Mouse (Mus musculus) hindbrain, embryonic 16.5 days (tissue): ENCODE data around the gene Ssh1. TPM values are rescaled to one million over a fixed set of nuclear protein-coding genes. Genes with fewer than 3 reads are reported as not detected.

Experiments
- ATAC-seq: fragments of 200-750 bp; cut with Nextera tagmentation; 2 replicates; pipeline ENCODE4 v1.8.0; 2017; ENCODE audit warnings: moderate TSS enrichment, moderate library complexity
- H3K27ac ChIP-seq: fragments of 300-500 bp; sonication (generic); 2 replicates; pipeline ENCODE4 v1.5.1; 2014; ENCODE audit warnings: low read depth, mild to moderate bottlenecking, control low read depth, low read length, moderate library complexity
- H3K27me3 ChIP-seq: fragments of 300-500 bp; sonication (generic); replicated peaks from 2 replicates; pipeline ENCODE4 v1.6.1; 2014; ENCODE audit warnings: low read length; ENCODE audit not compliant: control insufficient read depth, insufficient read depth
- H3K36me3 ChIP-seq: fragments of 300-500 bp; sonication (generic); 2 replicates; pipeline ENCODE4 v1.6.1; 2014; ENCODE audit warnings: mild to moderate bottlenecking, low read length, moderate library complexity, mixed read lengths; ENCODE audit not compliant: control insufficient read depth, insufficient read depth
- H3K4me1 ChIP-seq: fragments of 300-500 bp; sonication (generic); 2 replicates; pipeline ENCODE4 v1.6.1; 2014; ENCODE audit warnings: low read depth, low read length; ENCODE audit not compliant: control insufficient read depth, insufficient read depth
- H3K4me2 ChIP-seq: fragments of 300-500 bp; sonication (generic); 2 replicates; pipeline ENCODE4 v1.6.1; 2014; ENCODE audit warnings: mild to moderate bottlenecking, low read length, control low read depth, moderate library complexity
- H3K4me3 ChIP-seq: fragments of 300-500 bp; sonication (generic); 2 replicates; pipeline ENCODE4 v1.5.1; 2014; ENCODE audit warnings: mild to moderate bottlenecking, low read length, control low read depth, moderate library complexity
- H3K9ac ChIP-seq: fragments of 300-500 bp; sonication (generic); 2 replicates; pipeline ENCODE4 v1.6.1; 2014; ENCODE audit warnings: low read depth, mild to moderate bottlenecking, control low read depth, low read length, moderate library complexity
- H3K9me3 ChIP-seq: fragments of 300-500 bp; sonication (generic); 2 replicates; pipeline ENCODE4 v1.6.1; 2014; ENCODE audit warnings: mild to moderate bottlenecking, low read length, moderate library complexity; ENCODE audit not compliant: control insufficient read depth
- WGBS: fragments of 180-500 bp; shearing (Covaris S2); extraction: QIAGEN DNeasy Blood & Tissue Kit; methylation state at CpG from one replicate; pipeline ENCODE4 v1.1.7; 2014; 5-methylcytosine and 5-hydroxymethylcytosine counted together
- polyA plus RNA-seq: library from polyadenylated mRNA; unstranded; fragments of >200 nt; fragmentation: Nextera tagmentation; extraction: Ambion mirVana; gene quantifications from 2 replicates; pipeline ENCODE4 v1.2.1, GENCODE M21; 2015

The Ssh1 gene
- polyA plus RNA-seq, 1 experiment from 2014 or later: 9.6 TPM

DNA sequence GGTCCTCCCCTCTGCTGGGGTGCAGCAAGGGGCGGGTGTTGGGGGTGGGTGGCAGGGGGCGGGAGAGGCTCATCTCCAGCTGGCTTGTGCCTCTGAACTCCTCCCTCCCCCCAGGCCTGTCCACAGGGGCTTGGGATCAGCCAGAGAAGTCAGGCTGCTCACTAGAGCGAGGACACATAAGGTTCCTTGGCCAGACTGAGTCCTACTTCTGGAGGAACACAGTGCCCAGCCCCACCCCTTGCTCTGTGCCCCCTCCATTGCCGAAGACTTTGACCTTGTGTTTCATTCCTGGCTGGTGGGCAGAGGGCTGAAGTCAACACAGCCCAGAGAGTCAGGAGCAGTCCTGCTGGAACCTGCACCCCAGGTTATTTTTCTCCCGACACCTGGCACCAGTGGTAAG, 9.8 kb upstream of the Ssh1 start, which contains the start of gene Dao:
Gene Dao (plus strand): TSS at position 162 of the 400 bp plus-strand sequence.
- no peak for ATAC-seq
- H3K27me3 ChIP-seq: no peaks in the 10 kb centered on the region
- no peaks in the 10 kb centered on the region for H3K9me3 ChIP-seq
- H3K4me2 ChIP-seq: no peak within 1 kb of the TSS
- H3K27ac ChIP-seq: no peak within 1 kb of the TSS
- H3K36me3 ChIP-seq: no peaks in the 10 kb centered on the region
- no peaks in the 10 kb centered on the region for H3K4me1 ChIP-seq
- no peak within 1 kb of the TSS; the same call in 1 of the 2 replicates for H3K9ac ChIP-seq
- H3K4me3 ChIP-seq: no peak within 1 kb of the TSS
- 73% methylated on average over 5 of the region's 5 CpGs for WGBS

DNA sequence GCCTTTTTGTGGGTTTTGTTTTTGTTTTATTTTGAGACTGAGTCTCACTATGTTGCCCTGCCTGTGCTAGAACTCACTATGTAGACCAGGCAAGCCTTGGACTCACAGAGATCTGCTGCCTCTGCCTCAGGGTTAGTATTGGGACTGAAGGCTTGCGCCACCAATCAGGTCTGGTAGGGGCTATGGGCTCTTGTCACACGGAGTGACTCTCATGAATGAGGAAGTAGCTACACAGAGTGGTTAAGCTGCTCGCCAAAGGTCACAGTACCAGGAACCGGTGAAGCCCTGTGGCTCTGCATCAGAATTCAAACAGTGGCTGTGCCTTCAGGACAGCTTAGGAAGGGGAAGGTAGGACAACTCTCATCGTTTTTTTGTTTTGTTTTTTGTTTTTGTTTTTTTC, 5.7 kb upstream of the Ssh1 start:
- no peaks in the 10 kb centered on the region for H3K36me3 ChIP-seq
- H3K4me1 ChIP-seq: peaks cover 2% of the 10 kb centered on the region
- no peak overlapping the region for H3K4me2 ChIP-seq
- ATAC-seq: no peak
- WGBS: 77% methylated on average over 5 of the region's 5 CpGs
- H3K27me3 ChIP-seq: no peaks in the 10 kb centered on the region
- H3K9me3 ChIP-seq: no peaks in the 10 kb centered on the region
- H3K4me3 ChIP-seq: no peak overlapping the region
- H3K27ac ChIP-seq: no peak overlapping the region
- H3K9ac ChIP-seq: no peak overlapping the region

DNA sequence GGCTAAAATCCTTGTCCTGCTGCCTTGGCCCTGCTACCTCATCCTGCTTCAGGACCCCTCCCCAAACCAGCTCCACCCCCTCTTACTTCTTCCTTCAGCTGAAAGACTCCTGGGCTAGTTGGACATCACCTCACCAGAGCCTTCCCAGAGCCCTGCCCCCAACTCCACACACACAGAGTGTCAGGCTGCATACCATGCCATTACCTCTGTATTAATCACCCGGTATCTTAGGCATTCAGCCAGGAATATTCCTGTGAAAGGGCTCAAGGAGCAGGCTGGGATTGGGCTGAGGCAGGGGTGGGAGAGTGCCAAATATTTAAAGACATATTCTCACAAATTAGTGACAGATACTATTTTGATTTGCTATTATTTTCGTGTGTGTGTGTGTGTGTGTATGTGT, 2.8 kb upstream of the Ssh1 start:
- Histone ChIP-seq H3K36me3 (no peaks in the 10 kb centered on the region), H3K9me3 (no peaks in the 10 kb centered on the region), H3K4me3 (no peak overlapping the region), H3K27me3 (no peaks in the 10 kb centered on the region), H3K27ac (no peak overlapping the region), H3K4me2 (no peak overlapping the region), H3K4me1 (peaks cover 17% of the 10 kb centered on the region), H3K9ac (no peak overlapping the region)
- no peak for ATAC-seq
- WGBS: 47% methylated on average over 2 of the region's 2 CpGs

- peak overlapping the region; percentile 96 for H3K27ac ChIP-seq
- H3K9me3 ChIP-seq: no peaks in the 10 kb centered on the region
- peak; percentile 74 for ATAC-seq
- H3K36me3 ChIP-seq: no peaks in the 10 kb centered on the region
- no peaks in the 10 kb centered on the region for H3K27me3 ChIP-seq
- H3K4me1 ChIP-seq: peaks cover 23% of the 10 kb centered on the region
- peak overlapping the region; percentile 70 for H3K4me2 ChIP-seq
- H3K4me3 ChIP-seq: peak overlapping the region; percentile 63
- H3K9ac ChIP-seq: peak overlapping the region; percentile 85
- WGBS: 0% methylated on average over 16 of the region's 22 CpGs
These were observed 635 bp downstream of the Ssh1 start for GRCm38 (mm10) chr5:113993031-113993486.

DNA sequence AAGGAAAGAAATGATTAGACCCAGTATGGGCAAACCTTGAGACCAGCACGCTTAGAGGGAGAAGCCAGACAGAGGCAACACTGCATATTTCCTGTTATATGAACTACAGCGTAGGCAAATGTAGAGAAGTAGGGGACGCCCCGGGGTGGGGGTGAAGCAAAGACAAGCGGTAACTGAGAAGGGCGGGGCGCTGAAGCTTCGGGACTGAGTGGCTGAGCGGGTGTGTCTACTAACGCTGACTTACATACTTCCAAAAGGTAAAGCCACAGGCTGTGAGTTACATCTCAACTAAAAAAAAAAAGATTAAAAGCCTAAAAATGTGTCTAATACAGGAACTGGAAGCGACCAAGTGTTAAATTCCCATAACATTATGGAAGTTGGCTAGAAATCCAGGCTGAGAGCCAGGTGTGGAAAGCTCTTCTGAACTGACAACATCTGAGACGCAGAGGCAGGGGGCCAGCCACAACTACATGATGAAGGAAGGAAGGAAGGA, 1.3 kb downstream of the Ssh1 start:
- no peaks in the 10 kb centered on the region for H3K36me3 ChIP-seq
- no peak for ATAC-seq
- H3K9me3 ChIP-seq: no peaks in the 10 kb centered on the region
- peak overlapping the region; percentile 70 for H3K4me2 ChIP-seq
- peaks cover 23% of the 10 kb centered on the region for H3K4me1 ChIP-seq
- H3K4me3 ChIP-seq: peak overlapping the region; percentile 63
- H3K27me3 ChIP-seq: no peaks in the 10 kb centered on the region
- H3K9ac ChIP-seq: peak overlapping the region; percentile 85
- 25% methylated on average over 12 of the region's 12 CpGs for WGBS
- H3K27ac ChIP-seq: peak overlapping the region; percentile 96

- ATAC-seq: no peak
These were observed 2.6 kb downstream of the Ssh1 start for GRCm38 (mm10) chr5:113991141-113991540.

DNA sequence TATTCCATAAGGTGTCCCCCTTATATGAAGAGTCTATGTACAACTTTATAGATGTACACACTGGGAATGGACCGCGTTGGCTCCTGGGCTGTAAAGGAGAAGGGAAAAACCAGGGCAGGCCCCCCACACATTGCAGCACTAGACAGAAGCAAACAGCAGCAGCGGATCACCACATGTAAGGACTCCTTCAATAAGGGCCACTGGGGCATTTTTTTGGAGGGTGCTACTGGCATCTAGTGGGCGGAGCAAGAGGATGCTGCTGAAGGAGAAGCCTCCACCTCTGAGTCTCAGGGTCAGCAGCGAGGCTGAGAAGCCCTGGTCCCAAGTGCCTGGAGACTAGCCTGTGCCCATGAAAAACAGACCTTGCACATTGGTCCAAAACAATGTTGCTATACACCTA, 3.1 kb downstream of the Ssh1 start:
- Histone ChIP-seq H3K27me3 (no peaks in the 10 kb centered on the region), H3K36me3 (no peaks in the 10 kb centered on the region), H3K4me1 (peaks cover 23% of the 10 kb centered on the region), H3K9me3 (no peaks in the 10 kb centered on the region), H3K4me3 (no peak overlapping the region), H3K27ac (no peak overlapping the region), H3K9ac (0 out of 2 replicates have a peak overlapping the region, but pooled peaks have one; percentile 10), H3K4me2 (no peak overlapping the region)
- no peak for ATAC-seq
- WGBS: 84% methylated on average over 5 of the region's 5 CpGs

More at GRCm38 (mm10) chr5:113991141-113991540, 2.6 kb downstream of the Ssh1 start:
- H3K36me3 ChIP-seq: no peaks in the 10 kb centered on the region
- no peaks in the 10 kb centered on the region for H3K9me3 ChIP-seq
- H3K27ac ChIP-seq: no peak overlapping the region
- no peaks in the 10 kb centered on the region for H3K27me3 ChIP-seq
- H3K4me3 ChIP-seq: no peak overlapping the region
- peak overlapping the region; percentile 70; the same call in 1 of the 2 replicates for H3K4me2 ChIP-seq
- WGBS: 64% methylated on average over 7 of the region's 7 CpGs
- 0 out of 2 replicates have a peak overlapping the region, but pooled peaks have one; percentile 1 for H3K9ac ChIP-seq
- H3K4me1 ChIP-seq: peaks cover 23% of the 10 kb centered on the region

DNA sequence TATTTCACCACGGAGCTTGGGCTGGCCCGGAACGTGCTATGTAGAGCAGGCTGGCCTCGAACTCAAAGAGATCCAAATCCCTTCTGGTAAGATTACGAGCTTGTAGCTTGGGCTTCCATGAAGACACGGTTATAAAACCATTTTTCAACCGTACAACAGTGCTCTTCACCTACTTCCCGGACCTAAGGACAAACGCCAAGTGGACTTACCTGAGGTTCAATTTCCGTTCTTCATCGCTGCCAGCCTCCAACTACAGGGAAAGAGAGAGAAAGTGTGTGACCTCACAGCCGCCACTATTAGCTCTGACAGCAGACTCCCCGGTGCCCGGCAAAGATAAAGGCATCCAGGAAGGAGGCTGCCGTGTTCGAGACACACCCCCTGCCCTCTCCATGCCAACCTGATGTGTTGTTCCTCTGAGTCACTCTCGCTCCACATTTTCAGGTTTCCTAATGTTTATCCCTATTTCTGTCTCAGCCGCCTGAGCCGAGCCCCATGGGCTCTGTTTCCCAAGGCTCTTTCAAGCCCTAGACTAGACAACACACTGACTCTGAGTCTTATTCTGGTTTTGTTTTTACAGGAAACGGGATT, 4.2 kb downstream of the Ssh1 start:
- no peak overlapping the region for H3K27ac ChIP-seq
- H3K4me1 ChIP-seq: peaks cover 22% of the 10 kb centered on the region
- H3K36me3 ChIP-seq: no peaks in the 10 kb centered on the region
- 86% methylated on average over 20 of the region's 20 CpGs for WGBS
- H3K27me3 ChIP-seq: no peaks in the 10 kb centered on the region
- H3K9me3 ChIP-seq: no peaks in the 10 kb centered on the region
- no peak overlapping the region for H3K4me2 ChIP-seq
- no peak overlapping the region for H3K9ac ChIP-seq
- ATAC-seq: no peak
- no peak overlapping the region for H3K4me3 ChIP-seq

GRCm38 (mm10) chr5:113986182-113986961, 7.3 kb downstream of the Ssh1 start:
- H3K4me3 ChIP-seq: no peak overlapping the region
- H3K27me3 ChIP-seq: no peaks in the 10 kb centered on the region
- no peak overlapping the region for H3K27ac ChIP-seq
- 60% methylated on average over 9 of the region's 9 CpGs for WGBS
- H3K4me1 ChIP-seq: peaks cover 5% of the 10 kb centered on the region
- H3K9me3 ChIP-seq: no peaks in the 10 kb centered on the region
- H3K36me3 ChIP-seq: no peaks in the 10 kb centered on the region
- H3K9ac ChIP-seq: no peak overlapping the region
- ATAC-seq: no peak
- no peak overlapping the region for H3K4me2 ChIP-seq
